Mouse (Mus musculus): ENCODE data around the gene Sema4d. TPM values are rescaled to one million over a fixed set of nuclear protein-coding genes. Genes with fewer than 3 reads are reported as not detected.

Gene Sema4d
- polyA plus RNA-seq, 1 experiment from 2014 or later = 18.6 TPM

GRCm38 (mm10) chr13:51790793-51791192 lies 2.8 kb downstream of the Sema4d start:
- DNase-seq (ENCODE audit: low spot score) (no peak), ATAC-seq (replicated peaks; ENCODE audit: low FRiP score) (no peak)
- Histone ChIP-seq H3K9ac (ENCODE audit: low read depth, low read length) (no peak overlapping the region), H3K4me2 (no peak overlapping the region), H3K4me1 (replicated peaks; ENCODE audit: control insufficient read depth, insufficient read depth, low read length) (peaks cover 18% of the 10 kb centered on the region), H3K27me3 (replicated peaks; ENCODE audit: control insufficient read depth, insufficient read depth, low read length) (peaks cover 9% of the 10 kb centered on the region; the same call in 1 of the 2 replicates), H3K27ac (ENCODE audit: low read depth, low read length) (no peak overlapping the region), H3K36me3 (ENCODE audit: control insufficient read depth, insufficient read depth, low read length) (no peaks in the 10 kb centered on the region), H3K9me3 (ENCODE audit: control insufficient read depth, low read length) (no peaks in the 10 kb centered on the region), H3K4me3 (ENCODE audit: low read depth, low read length) (no peak overlapping the region)
- WGBS = 69% methylated on average over 5 of the region's 5 CpGs

GRCm38 (mm10) chr13:51787858-51788257 lies 5.7 kb downstream of the Sema4d start:
- Histone ChIP-seq H3K36me3 (ENCODE audit: control insufficient read depth, insufficient read depth, low read length) (no peaks in the 10 kb centered on the region), H3K4me1 (replicated peaks; ENCODE audit: control insufficient read depth, insufficient read depth, low read length) (peaks cover 18% of the 10 kb centered on the region), H3K9ac (ENCODE audit: low read depth, low read length) (no peak overlapping the region), H3K4me3 (ENCODE audit: low read depth, low read length) (no peak overlapping the region), H3K4me2 (no peak overlapping the region), H3K27ac (ENCODE audit: low read depth, low read length) (no peak overlapping the region), H3K9me3 (ENCODE audit: control insufficient read depth, low read length) (no peaks in the 10 kb centered on the region), H3K27me3 (replicated peaks; ENCODE audit: control insufficient read depth, insufficient read depth, low read length) (peaks cover 9% of the 10 kb centered on the region; the same call in 1 of the 2 replicates)
- ATAC-seq (replicated peaks; ENCODE audit: low FRiP score) = no peak
- no peak for DNase-seq (ENCODE audit: low spot score)
- WGBS = 62% methylated on average over 2 of the region's 2 CpGs

GRCm38 (mm10) chr13:51786616-51787015 lies 6.9 kb downstream of the Sema4d start:
- H3K4me3 ChIP-seq (ENCODE audit: low read depth, low read length) = no peak overlapping the region
- no peak overlapping the region for H3K27ac ChIP-seq (ENCODE audit: low read depth, low read length)
- no peak overlapping the region for H3K4me2 ChIP-seq
- peaks cover 10% of the 10 kb centered on the region for H3K4me1 ChIP-seq (replicated peaks; ENCODE audit: control insufficient read depth, insufficient read depth, low read length)
- DNase-seq (ENCODE audit: low spot score) (no peak), ATAC-seq (replicated peaks; ENCODE audit: low FRiP score) (no peak)
- H3K36me3 ChIP-seq (ENCODE audit: control insufficient read depth, insufficient read depth, low read length) = no peaks in the 10 kb centered on the region
- no peaks in the 10 kb centered on the region for H3K27me3 ChIP-seq (replicated peaks; ENCODE audit: control insufficient read depth, insufficient read depth, low read length)
- H3K9me3 ChIP-seq (ENCODE audit: control insufficient read depth, low read length) = no peaks in the 10 kb centered on the region
- no peak overlapping the region for H3K9ac ChIP-seq (ENCODE audit: low read depth, low read length)
- WGBS = 65% methylated on average over 4 of the region's 4 CpGs

DNA sequence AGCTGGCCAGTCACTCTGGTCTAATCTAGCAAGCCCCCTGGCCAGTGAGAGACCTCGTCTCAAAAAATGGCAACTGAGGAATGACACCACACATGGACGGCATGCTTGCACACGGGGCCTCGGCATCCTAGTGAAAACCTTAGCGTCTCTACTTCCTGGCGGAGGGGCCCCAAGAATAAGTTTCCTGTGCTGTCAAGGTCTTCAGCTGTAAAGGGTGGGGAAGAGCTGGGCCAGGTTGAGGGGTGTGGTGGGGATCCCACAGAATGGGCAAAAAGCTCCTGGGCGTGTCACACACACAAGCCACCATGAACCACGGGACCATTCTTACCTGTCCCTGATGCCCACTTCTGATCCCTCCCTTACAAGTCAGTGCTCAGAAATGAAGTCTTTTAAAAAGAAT lies 9.1 kb downstream of the Sema4d start:
- WGBS = 65% methylated on average over 8 of the region's 8 CpGs
- Histone ChIP-seq H3K4me1 (replicated peaks; ENCODE audit: control insufficient read depth, insufficient read depth, low read length) (peaks cover 2% of the 10 kb centered on the region), H3K27me3 (replicated peaks; ENCODE audit: control insufficient read depth, insufficient read depth, low read length) (no peaks in the 10 kb centered on the region), H3K4me2 (no peak overlapping the region), H3K9ac (ENCODE audit: low read depth, low read length) (no peak overlapping the region), H3K4me3 (ENCODE audit: low read depth, low read length) (no peak overlapping the region), H3K9me3 (ENCODE audit: control insufficient read depth, low read length) (no peaks in the 10 kb centered on the region), H3K36me3 (ENCODE audit: control insufficient read depth, insufficient read depth, low read length) (no peaks in the 10 kb centered on the region), H3K27ac (ENCODE audit: low read depth, low read length) (no peak overlapping the region)
- ATAC-seq (replicated peaks; ENCODE audit: low FRiP score) (no peak), DNase-seq (ENCODE audit: low spot score) (no peak)

DNA sequence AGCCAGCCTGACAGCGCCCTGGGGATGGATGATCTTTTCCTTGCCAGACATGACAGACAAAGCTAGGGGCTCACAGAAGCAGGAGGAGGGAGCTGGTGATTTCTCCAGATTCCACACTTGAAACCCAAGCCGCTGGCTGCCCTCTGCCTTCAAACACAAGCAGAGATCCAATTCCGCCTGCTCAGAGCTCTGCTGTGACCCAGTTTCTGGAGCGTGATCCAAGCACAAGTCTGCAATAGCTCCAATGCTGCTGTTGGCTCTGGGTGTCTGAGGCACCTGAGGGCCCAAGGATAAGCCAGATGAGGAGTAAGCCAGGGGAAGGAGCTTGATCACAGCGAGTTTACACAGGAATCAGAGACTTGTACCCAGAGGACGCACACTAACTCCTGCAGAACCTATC lies 9.7 kb downstream of the Sema4d start:
- no peaks in the 10 kb centered on the region for H3K27me3 ChIP-seq (replicated peaks; ENCODE audit: control insufficient read depth, insufficient read depth, low read length)
- H3K4me2 ChIP-seq = no peak overlapping the region
- 81% methylated on average over 6 of the region's 6 CpGs for WGBS
- no peaks in the 10 kb centered on the region for H3K36me3 ChIP-seq (ENCODE audit: control insufficient read depth, insufficient read depth, low read length)
- H3K27ac ChIP-seq (ENCODE audit: low read depth, low read length) = no peak overlapping the region
- H3K9me3 ChIP-seq (ENCODE audit: control insufficient read depth, low read length) = no peaks in the 10 kb centered on the region
- no peak overlapping the region for H3K9ac ChIP-seq (ENCODE audit: low read depth, low read length)
- DNase-seq (ENCODE audit: low spot score) = no peak
- no peak for ATAC-seq (replicated peaks; ENCODE audit: low FRiP score)
- no peak overlapping the region for H3K4me3 ChIP-seq (ENCODE audit: low read depth, low read length)
- no peaks in the 10 kb centered on the region; the same call in none of the 2 replicates for H3K4me1 ChIP-seq (replicated peaks; ENCODE audit: control insufficient read depth, insufficient read depth, low read length)

- no peak overlapping the region for H3K9ac ChIP-seq (ENCODE audit: low read depth, low read length)
- H3K9me3 ChIP-seq (ENCODE audit: control insufficient read depth, low read length) = no peaks in the 10 kb centered on the region
- H3K27me3 ChIP-seq (replicated peaks; ENCODE audit: control insufficient read depth, insufficient read depth, low read length) = no peaks in the 10 kb centered on the region
- 69% methylated on average over 10 of the region's 10 CpGs for WGBS
- H3K4me1 ChIP-seq (replicated peaks; ENCODE audit: control insufficient read depth, insufficient read depth, low read length) = peaks cover 21% of the 10 kb centered on the region
- ATAC-seq (replicated peaks; ENCODE audit: low FRiP score) (no peak), DNase-seq (ENCODE audit: low spot score) (no peak)
- H3K27ac ChIP-seq (ENCODE audit: low read depth, low read length) = no peak overlapping the region
- H3K4me2 ChIP-seq = no peak overlapping the region
- H3K36me3 ChIP-seq (ENCODE audit: control insufficient read depth, insufficient read depth, low read length) = no peaks in the 10 kb centered on the region
- H3K4me3 ChIP-seq (ENCODE audit: low read depth, low read length) = no peak overlapping the region
These were observed 12.9 kb downstream of the Sema4d start for GRCm38 (mm10) chr13:51780509-51781155.

GRCm38 (mm10) chr13:51778983-51779962 lies 14.3 kb downstream of the Sema4d start:
- H3K4me3 ChIP-seq (ENCODE audit: low read depth, low read length) = no peak overlapping the region
- H3K9me3 ChIP-seq (ENCODE audit: control insufficient read depth, low read length) = no peaks in the 10 kb centered on the region
- H3K27ac ChIP-seq (ENCODE audit: low read depth, low read length) = no peak overlapping the region
- no peaks in the 10 kb centered on the region for H3K27me3 ChIP-seq (replicated peaks; ENCODE audit: control insufficient read depth, insufficient read depth, low read length)
- H3K4me1 ChIP-seq (replicated peaks; ENCODE audit: control insufficient read depth, insufficient read depth, low read length) = peaks cover 21% of the 10 kb centered on the region
- no peak overlapping the region for H3K9ac ChIP-seq (ENCODE audit: low read depth, low read length)
- no peaks in the 10 kb centered on the region for H3K36me3 ChIP-seq (ENCODE audit: control insufficient read depth, insufficient read depth, low read length)
- DNase-seq (ENCODE audit: low spot score) (no peak), ATAC-seq (replicated peaks; ENCODE audit: low FRiP score) (no peak)
- no peak overlapping the region for H3K4me2 ChIP-seq
- WGBS = 78% methylated on average over 25 of the region's 25 CpGs

DNA sequence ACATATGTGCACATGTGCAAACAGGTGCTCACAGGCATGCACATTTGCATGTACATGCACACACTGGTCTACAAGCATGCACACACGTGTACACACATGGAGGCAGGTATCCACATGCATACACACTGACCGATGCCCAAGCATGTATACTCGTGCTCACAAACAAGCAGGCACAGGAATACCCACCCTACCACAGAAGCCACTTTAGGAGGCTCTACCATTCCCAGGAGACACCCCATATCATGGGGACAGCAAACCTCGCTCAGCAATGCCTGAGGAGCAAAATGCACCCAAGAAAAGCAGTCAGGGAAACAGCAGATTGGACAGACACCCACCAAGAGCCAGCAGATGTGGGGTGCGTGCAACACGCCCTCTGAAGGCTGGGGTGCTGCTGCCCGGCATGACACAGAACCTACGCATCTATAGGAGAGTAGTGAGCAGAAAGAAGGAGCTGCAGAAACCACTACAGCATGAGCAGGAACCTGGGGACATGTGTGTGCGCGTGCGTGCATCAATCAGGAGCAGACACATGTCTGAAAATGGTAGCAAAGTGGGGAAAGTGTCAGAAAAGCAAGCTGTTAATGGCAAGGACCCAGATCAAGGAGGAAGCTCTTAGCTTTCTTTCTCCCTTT lies 15.1 kb downstream of the Sema4d start:
- ATAC-seq (replicated peaks; ENCODE audit: low FRiP score) (no peak), DNase-seq (ENCODE audit: low spot score) (no peak)
- Histone ChIP-seq H3K36me3 (ENCODE audit: control insufficient read depth, insufficient read depth, low read length) (no peaks in the 10 kb centered on the region), H3K27me3 (replicated peaks; ENCODE audit: control insufficient read depth, insufficient read depth, low read length) (no peaks in the 10 kb centered on the region), H3K9me3 (ENCODE audit: control insufficient read depth, low read length) (no peaks in the 10 kb centered on the region), H3K4me3 (ENCODE audit: low read depth, low read length) (no peak overlapping the region), H3K27ac (ENCODE audit: low read depth, low read length) (no peak overlapping the region), H3K9ac (ENCODE audit: low read depth, low read length) (no peak overlapping the region), H3K4me1 (replicated peaks; ENCODE audit: control insufficient read depth, insufficient read depth, low read length) (peaks cover 21% of the 10 kb centered on the region), H3K4me2 (no peak overlapping the region)
- WGBS = 88% methylated on average over 11 of the region's 11 CpGs

All from liver, embryonic 11.5 days (tissue).